Mouse (Mus musculus): ENCODE results near the gene Vmn2r80.

GRCm38 (mm10) chr10:79110482-79110881 lies 38.1 kb upstream of the Vmn2r80 start:
- TF ChIP-seq MAX (IDR thresholded peaks at IDR 0.05; ENCODE audit: low read length) (no peak), ETS1 (IDR thresholded peaks at IDR 0.05; ENCODE audit: low read depth, low read length) (no peak), BHLHE40 (IDR thresholded peaks at IDR 0.05; ENCODE audit: borderline replicate concordance, low read depth, low read length) (no peak), CTCF (IDR thresholded peaks at IDR 0.05 in 2 of 3, conservative IDR thresholded peaks at IDR 0.05 in 1 of 3; ENCODE audit: control insufficient read depth in 1 of 3, insufficient read depth in 1 of 3, low read depth in 2 of 3, low read length in 3 of 3, poor library complexity in 1 of 3, severe bottlenecking in 1 of 3) (no peak), EP300 (IDR thresholded peaks at IDR 0.05; ENCODE audit: low read depth in 1 of 2, low read length in 2 of 2) (no peak), POLR2A (IDR thresholded peaks at IDR 0.05; ENCODE audit: control insufficient read depth in 1 of 2, insufficient read depth in 1 of 2, low read depth in 1 of 2, low read length in 2 of 2, poor library complexity in 1 of 2) (no peak), MAZ (IDR thresholded peaks at IDR 0.05; ENCODE audit: low read depth, low read length) (no peak), SIN3A (IDR thresholded peaks at IDR 0.05; ENCODE audit: low read length) (no peak)
